Mouse (Mus musculus): ENCODE results near the gene Gdf11.

DNA sequence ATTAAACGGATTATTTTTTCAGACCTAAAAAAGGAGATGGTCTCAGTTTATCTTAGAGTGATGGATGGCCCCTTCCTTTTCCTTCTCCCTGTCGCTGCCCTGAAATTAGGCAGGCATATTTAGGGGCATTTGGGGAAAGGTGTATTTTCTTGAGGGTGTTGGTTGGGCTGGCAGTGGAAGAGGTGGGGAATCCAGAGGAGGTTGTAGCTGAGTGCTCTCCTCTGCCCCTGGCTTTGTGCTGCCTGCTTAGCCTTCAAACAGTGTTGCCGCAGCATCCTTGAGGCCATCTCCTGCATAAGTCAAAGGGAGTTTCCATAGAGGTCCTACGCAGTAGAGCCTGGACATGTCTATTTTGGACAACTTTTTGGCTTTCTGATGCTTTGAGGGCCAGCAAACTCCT is 21.3 kb upstream of the Gdf11 start:
- TF ChIP-seq CTCF (IDR thresholded peaks at IDR 0.05), result no peak
- no peak for TF ChIP-seq POLR2A (IDR thresholded peaks at IDR 0.05; ENCODE audit: insufficient read depth, low read depth, low read length)
- no peak for TF ChIP-seq EP300 (IDR thresholded peaks at IDR 0.05; ENCODE audit: insufficient read depth, low read depth, low read length)

All from heart, adult 2 months (tissue).